Mouse (Mus musculus): ENCODE results near the gene A030003K21Rik. TPM values are rescaled to one million over a fixed set of nuclear protein-coding genes. Genes with fewer than 3 reads are reported as not detected.
"Not testable (repeated sequence)": the region's sequence is repeated elsewhere in the genome, so short reads cannot be mapped to it uniquely, and the experiment has no call there.

The A030003K21Rik gene
- total and polyA plus RNA-seq, 3 experiments, result not detected

GRCm38 (mm10) chr1:82924650-82925049, 18.5 kb downstream of the A030003K21Rik start, which contains the start of gene A030014E15Rik:
A030014E15Rik (plus strand) TSS chr1:82924917.
- Histone ChIP-seq H3K4me3 (ENCODE audit: control insufficient read depth in 1 of 2, insufficient read depth in 1 of 2, low read depth in 2 of 2, low read length in 2 of 2) (no peak within 1 kb of the TSS), H3K36me3 (ENCODE audit: control insufficient read depth in 1 of 2, insufficient read depth in 2 of 2, low read length in 2 of 2) (no peaks in the 10 kb centered on the region), H3K27ac (ENCODE audit: control insufficient read depth, low read depth, low read length) (no peak within 1 kb of the TSS), H3K9me3 (replicated peaks; ENCODE audit: insufficient read depth, low read length) (no peaks in the 10 kb centered on the region), H3K79me2 (ENCODE audit: control insufficient read depth, insufficient read depth, low read length, poor library complexity) (no peaks in the 10 kb centered on the region), H3K9ac (ENCODE audit: control insufficient read depth, low read depth, low read length, poor library complexity, severe bottlenecking) (no peak within 1 kb of the TSS), H3K4me1 (ENCODE audit: control insufficient read depth in 1 of 2, insufficient read depth in 2 of 2, low read length in 2 of 2) (no peaks in the 10 kb centered on the region), H3K27me3 (ENCODE audit: control insufficient read depth in 1 of 2, insufficient read depth in 2 of 2, low read length in 2 of 2) (no peaks in the 10 kb centered on the region)
- peak; percentile 37 for DNase-seq (ENCODE audit: low read depth, low spot score)
- TF ChIP-seq GATA1 (IDR thresholded peaks at IDR 0.05; ENCODE audit: low read depth, low read length) (no peak), UBTF (IDR thresholded peaks at IDR 0.05; ENCODE audit: borderline replicate concordance, insufficient read depth, low read depth, low read length) (no peak), USF1 (IDR thresholded peaks at IDR 0.05; ENCODE audit: low read depth, low read length) (no peak), ZC3H11A (IDR thresholded peaks at IDR 0.05; ENCODE audit: low read depth, low read length) (no peak), MXI1 (IDR thresholded peaks at IDR 0.05; ENCODE audit: low read depth, low read length) (no peak), ETS1 (IDR thresholded peaks at IDR 0.05; ENCODE audit: low read depth, low read length) (no peak)

- not testable (repeated sequence) for H3K4me3 ChIP-seq (ENCODE audit: control insufficient read depth in 1 of 2, insufficient read depth in 1 of 2, low read depth in 2 of 2, low read length in 2 of 2); DNase-seq (ENCODE audit: low read depth, low spot score); H3K9ac ChIP-seq (ENCODE audit: control insufficient read depth, low read depth, low read length, poor library complexity, severe bottlenecking); H3K79me2 ChIP-seq (ENCODE audit: control insufficient read depth, insufficient read depth, low read length, poor library complexity); H3K9me3 ChIP-seq (replicated peaks; ENCODE audit: insufficient read depth, low read length); H3K4me1 ChIP-seq (ENCODE audit: control insufficient read depth in 1 of 2, insufficient read depth in 2 of 2, low read length in 2 of 2); H3K27me3 ChIP-seq (ENCODE audit: control insufficient read depth in 1 of 2, insufficient read depth in 2 of 2, low read length in 2 of 2); H3K36me3 ChIP-seq (ENCODE audit: control insufficient read depth in 1 of 2, insufficient read depth in 2 of 2, low read length in 2 of 2); H3K27ac ChIP-seq (ENCODE audit: control insufficient read depth, low read depth, low read length)
Measured at GRCm38 (mm10) chr1:82913434-82913833, 29.8 kb downstream of the A030003K21Rik start.

- Histone ChIP-seq H3K9ac (ENCODE audit: control insufficient read depth, low read depth, low read length, poor library complexity, severe bottlenecking) (no peak within 1 kb of the TSS), H3K9me3 (replicated peaks; ENCODE audit: insufficient read depth, low read length) (no peaks in the 10 kb centered on the region), H3K27ac (ENCODE audit: control insufficient read depth, low read depth, low read length) (no peak within 1 kb of the TSS), H3K79me2 (ENCODE audit: control insufficient read depth, insufficient read depth, low read length, poor library complexity) (no peaks in the 10 kb centered on the region), H3K4me1 (ENCODE audit: control insufficient read depth in 1 of 2, insufficient read depth in 2 of 2, low read length in 2 of 2) (no peaks in the 10 kb centered on the region), H3K36me3 (ENCODE audit: control insufficient read depth in 1 of 2, insufficient read depth in 2 of 2, low read length in 2 of 2) (no peaks in the 10 kb centered on the region), H3K27me3 (ENCODE audit: control insufficient read depth in 1 of 2, insufficient read depth in 2 of 2, low read length in 2 of 2) (no peaks in the 10 kb centered on the region), H3K4me3 (ENCODE audit: control insufficient read depth in 1 of 2, insufficient read depth in 1 of 2, low read depth in 2 of 2, low read length in 2 of 2) (no peak within 1 kb of the TSS)
- TF ChIP-seq MEF2A (IDR thresholded peaks at IDR 0.05; ENCODE audit: extremely low read depth, insufficient replicate concordance, low read depth, low read length, poor library complexity, severe bottlenecking) (no peak), UBTF (IDR thresholded peaks at IDR 0.05; ENCODE audit: borderline replicate concordance, insufficient read depth, low read depth, low read length) (no peak), ETS1 (IDR thresholded peaks at IDR 0.05; ENCODE audit: low read depth, low read length) (no peak), CTCF (IDR thresholded peaks at IDR 0.05 in 2 of 3, conservative IDR thresholded peaks at IDR 0.05 in 1 of 3; ENCODE audit: control insufficient read depth in 1 of 3, insufficient read depth in 1 of 3, low read depth in 2 of 3, low read length in 3 of 3, poor library complexity in 1 of 3, severe bottlenecking in 1 of 3) (no peak), TCF12 (IDR thresholded peaks at IDR 0.05; ENCODE audit: low read depth, low read length) (no peak), RCOR1 (IDR thresholded peaks at IDR 0.05; ENCODE audit: low read depth, low read length) (no peak), MAZ (IDR thresholded peaks at IDR 0.05; ENCODE audit: low read depth, low read length) (no peak), NELFE (IDR thresholded peaks at IDR 0.05; ENCODE audit: low read depth, low read length) (no peak), ZKSCAN1 (IDR thresholded peaks at IDR 0.05; ENCODE audit: low read depth, low read length) (no peak), KAT2A (conservative IDR thresholded peaks at IDR 0.05; ENCODE audit: low read depth, low read length) (no peak), EP300 (IDR thresholded peaks at IDR 0.05; ENCODE audit: low read depth in 1 of 2, low read length in 2 of 2) (no peak)
- no peak for DNase-seq (ENCODE audit: low read depth, low spot score)
Measured at GRCm38 (mm10) chr1:82913025-82913424, 30.2 kb downstream of the A030003K21Rik start, which contains the start of gene A030005L19Rik. A030005L19Rik (plus strand) TSS chr1:82913325.
